Mouse (Mus musculus) liver, adult 2 months (tissue): ENCODE data around the gene Olfr1023.

Source experiments
- CTCF ChIP-seq: fragments of 200-500 bp; IDR thresholded peaks from 2 replicates; pipeline ENCODE4 v1.5.1; 2011; ENCODE audit warnings: low read depth, low read length, control low read depth
- POLR2A ChIP-seq: fragments of 200-500 bp; IDR thresholded peaks from 2 replicates; pipeline ENCODE4 v1.6.1; 2011; ENCODE audit warnings: low read length, control low read depth; ENCODE audit not compliant: insufficient read depth; ENCODE audit errors: extremely low read depth

DNA sequence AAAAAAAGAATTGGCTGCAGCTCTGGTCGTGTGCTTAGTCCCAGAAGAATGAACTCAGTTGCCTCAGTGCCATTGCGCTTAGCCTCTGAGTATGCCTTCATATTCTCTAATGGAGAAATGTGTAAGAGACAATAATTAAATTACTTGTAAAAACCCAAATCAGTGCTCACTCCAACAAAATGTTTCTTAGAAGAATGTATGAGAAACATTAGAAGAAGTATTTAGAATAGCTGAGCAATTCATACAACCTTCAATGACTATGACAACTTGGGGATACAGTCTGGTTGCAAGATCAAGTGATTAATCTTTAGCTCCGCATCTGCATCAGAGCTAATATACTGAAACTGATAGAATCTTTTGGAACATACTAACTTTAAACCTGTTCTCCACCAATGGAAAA, 19.5 kb downstream of the Olfr1023 start, which contains the start of gene Olfr1024:
- no peak for TF ChIP-seq POLR2A
- TF ChIP-seq CTCF = no peak
